Mouse (Mus musculus): ENCODE results near the gene Tnnc2. TPM values are rescaled to one million over a fixed set of nuclear protein-coding genes. Genes with fewer than 3 reads are reported as not detected.
"Not testable (repeated sequence)": the region's sequence is repeated elsewhere in the genome, so short reads cannot be mapped to it uniquely, and the experiment has no call there.

Tnnc2 gene
- polyA plus RNA-seq, 1 experiment from 2014 or later: 6.9 TPM

- no peak overlapping the region for H3K4me3 ChIP-seq (replicated peaks)
- 86% methylated on average over 5 of the region's 5 CpGs for WGBS
These were observed 35.6 kb upstream of the Tnnc2 start for GRCm38 (mm10) chr2:164815348-164815747.

GRCm38 (mm10) chr2:164813557-164813956 lies 33.8 kb upstream of the Tnnc2 start:
- no peaks in the 10 kb centered on the region for H3K27me3 ChIP-seq (replicated peaks)
- H3K27ac ChIP-seq: no peak overlapping the region
- peaks cover 9% of the 10 kb centered on the region for H3K4me1 ChIP-seq (replicated peaks)
- H3K4me3 ChIP-seq (replicated peaks): no peak overlapping the region
- no peaks in the 10 kb centered on the region for H3K36me3 ChIP-seq
- H3K4me2 ChIP-seq (replicated peaks): no peak overlapping the region
- WGBS: 47% methylated on average over 2 of the region's 2 CpGs
- H3K9me3 ChIP-seq: no peaks in the 10 kb centered on the region
- ATAC-seq: peak; percentile 44; the same call in 1 of the 2 replicates
- H3K9ac ChIP-seq: no peak overlapping the region

More at GRCm38 (mm10) chr2:164815348-164815747, 35.6 kb upstream of the Tnnc2 start:
- Histone ChIP-seq H3K27ac (no peak overlapping the region), H3K9ac (no peak overlapping the region), H3K27me3 (replicated peaks) (no peaks in the 10 kb centered on the region), H3K4me1 (replicated peaks) (peaks cover 9% of the 10 kb centered on the region), H3K36me3 (no peaks in the 10 kb centered on the region), H3K4me2 (replicated peaks) (no peak overlapping the region), H3K9me3 (no peaks in the 10 kb centered on the region)
- no peak for ATAC-seq

GRCm38 (mm10) chr2:164806614-164807013 lies 26.8 kb upstream of the Tnnc2 start:
- Histone ChIP-seq H3K36me3 (no peaks in the 10 kb centered on the region), H3K4me3 (replicated peaks) (no peak overlapping the region), H3K9me3 (no peaks in the 10 kb centered on the region), H3K4me2 (replicated peaks) (0 out of 2 replicates have a peak overlapping the region, but pooled peaks have one; percentile 5), H3K9ac (no peak overlapping the region), H3K4me1 (replicated peaks) (peaks cover 15% of the 10 kb centered on the region), H3K27me3 (replicated peaks) (no peaks in the 10 kb centered on the region), H3K27ac (peak overlapping the region; percentile 18; the same call in 1 of the 2 replicates)
- 62% methylated on average over 7 of the region's 7 CpGs for WGBS
- no peak for ATAC-seq

GRCm38 (mm10) chr2:164805332-164805718 lies 25.6 kb upstream of the Tnnc2 start:
- ATAC-seq: peak; percentile 76
- Histone ChIP-seq H3K27me3 (replicated peaks) (no peaks in the 10 kb centered on the region), H3K4me2 (replicated peaks) (peak overlapping the region; percentile 65), H3K4me1 (replicated peaks) (peaks cover 15% of the 10 kb centered on the region), H3K9me3 (no peaks in the 10 kb centered on the region), H3K36me3 (0 out of 2 replicates have a peak, but pooled peaks cover 1% of the 10 kb centered on the region), H3K9ac (peak overlapping the region; percentile 70), H3K4me3 (replicated peaks) (peak overlapping the region; percentile 65), H3K27ac (peak overlapping the region; percentile 83)
- WGBS: under 1% methylated on average over 21 of the region's 21 CpGs

GRCm38 (mm10) chr2:164804533-164805331 lies 25.0 kb upstream of the Tnnc2 start, which contains the start of the genes Acot8 and Zswim3:
Gene Acot8 (minus strand): TSS chr2:164804882.
Gene Zswim3 (plus strand): TSS chr2:164805098.
- Histone ChIP-seq H3K27ac (peak within 1 kb of the TSS; percentile 83), H3K9me3 (no peaks in the 10 kb centered on the region), H3K4me2 (replicated peaks) (peak within 1 kb of the TSS; percentile 65), H3K4me3 (replicated peaks) (peak within 1 kb of the TSS; percentile 65), H3K4me1 (replicated peaks) (peaks cover 15% of the 10 kb centered on the region), H3K27me3 (replicated peaks) (no peaks in the 10 kb centered on the region), H3K9ac (peak within 1 kb of the TSS; percentile 76), H3K36me3 (0 out of 2 replicates have a peak, but pooled peaks cover 4% of the 10 kb centered on the region)
- ATAC-seq: peak; percentile 97
- WGBS: under 1% methylated on average over 47 of the region's 47 CpGs

- H3K4me3 ChIP-seq (replicated peaks): peak overlapping the region; percentile 65
- no peaks in the 10 kb centered on the region for H3K9me3 ChIP-seq
- H3K27ac ChIP-seq: peak overlapping the region; percentile 23; the same call in 1 of the 2 replicates
These were observed 24.1 kb upstream of the Tnnc2 start for GRCm38 (mm10) chr2:164803921-164804313.

GRCm38 (mm10) chr2:164803201-164803920 lies 23.6 kb upstream of the Tnnc2 start:
- Histone ChIP-seq H3K4me1 (replicated peaks) (peaks cover 15% of the 10 kb centered on the region), H3K36me3 (0 out of 2 replicates have a peak, but pooled peaks cover 4% of the 10 kb centered on the region), H3K4me3 (replicated peaks) (peak overlapping the region; percentile 65), H3K27me3 (replicated peaks) (no peaks in the 10 kb centered on the region), H3K9me3 (no peaks in the 10 kb centered on the region), H3K4me2 (replicated peaks) (peak overlapping the region; percentile 65), H3K27ac (peak overlapping the region; percentile 23; the same call in 1 of the 2 replicates), H3K9ac (peak overlapping the region; percentile 76)
- 81% methylated on average over 16 of the region's 16 CpGs for WGBS
- ATAC-seq: no peak

More at GRCm38 (mm10) chr2:164803921-164804313, 24.1 kb upstream of the Tnnc2 start:
- 45% methylated on average over 1 of the region's 1 CpGs for WGBS
- ATAC-seq: no peak
- 0 out of 2 replicates have a peak, but pooled peaks cover 4% of the 10 kb centered on the region for H3K36me3 ChIP-seq
- H3K27me3 ChIP-seq (replicated peaks): no peaks in the 10 kb centered on the region
- H3K9ac ChIP-seq: peak overlapping the region; percentile 76
- H3K4me1 ChIP-seq (replicated peaks): peaks cover 15% of the 10 kb centered on the region
- peak overlapping the region; percentile 65 for H3K4me2 ChIP-seq (replicated peaks)

GRCm38 (mm10) chr2:164800252-164801004 lies 20.7 kb upstream of the Tnnc2 start:
- H3K4me3 ChIP-seq (replicated peaks): no peak overlapping the region
- peaks cover 12% of the 10 kb centered on the region for H3K4me1 ChIP-seq (replicated peaks)
- ATAC-seq: no peak
- 89% methylated on average over 13 of the region's 13 CpGs for WGBS
- peaks cover 13% of the 10 kb centered on the region; the same call in 1 of the 2 replicates for H3K36me3 ChIP-seq
- H3K9me3 ChIP-seq: no peaks in the 10 kb centered on the region
- H3K9ac ChIP-seq: no peak overlapping the region
- no peak overlapping the region for H3K4me2 ChIP-seq (replicated peaks)
- H3K27me3 ChIP-seq (replicated peaks): no peaks in the 10 kb centered on the region
- H3K27ac ChIP-seq: no peak overlapping the region

- H3K27ac ChIP-seq; H3K4me2 ChIP-seq (replicated peaks); H3K4me3 ChIP-seq (replicated peaks); H3K27me3 ChIP-seq (replicated peaks); H3K9ac ChIP-seq; H3K4me1 ChIP-seq (replicated peaks); H3K9me3 ChIP-seq; ATAC-seq: not testable (repeated sequence)
- WGBS: 74% methylated on average over 6 of the region's 6 CpGs
- H3K36me3 ChIP-seq: peaks cover 18% of the 10 kb centered on the region
These were observed 18.8 kb upstream of the Tnnc2 start for GRCm38 (mm10) chr2:164798554-164798953.

GRCm38 (mm10) chr2:164795868-164796267 lies 16.1 kb upstream of the Tnnc2 start:
- H3K27ac ChIP-seq: no peak overlapping the region
- peaks cover 38% of the 10 kb centered on the region for H3K36me3 ChIP-seq
- WGBS: 82% methylated on average over 4 of the region's 4 CpGs
- no peaks in the 10 kb centered on the region for H3K27me3 ChIP-seq (replicated peaks)
- no peak overlapping the region for H3K4me2 ChIP-seq (replicated peaks)
- no peaks in the 10 kb centered on the region for H3K9me3 ChIP-seq
- H3K4me3 ChIP-seq (replicated peaks): no peak overlapping the region
- no peaks in the 10 kb centered on the region for H3K4me1 ChIP-seq (replicated peaks)
- no peak for ATAC-seq
- no peak overlapping the region for H3K9ac ChIP-seq

- no peaks in the 10 kb centered on the region for H3K9me3 ChIP-seq
- no peaks in the 10 kb centered on the region for H3K4me1 ChIP-seq (replicated peaks)
- no peak overlapping the region for H3K27ac ChIP-seq
- H3K36me3 ChIP-seq: peaks cover 39% of the 10 kb centered on the region
- 32% methylated on average over 5 of the region's 5 CpGs for WGBS
- H3K27me3 ChIP-seq (replicated peaks): no peaks in the 10 kb centered on the region
- peak; percentile 52 for ATAC-seq
- H3K4me2 ChIP-seq (replicated peaks): no peak overlapping the region
- H3K4me3 ChIP-seq (replicated peaks): no peak overlapping the region
- H3K9ac ChIP-seq: no peak overlapping the region
These were observed 14.5 kb upstream of the Tnnc2 start for GRCm38 (mm10) chr2:164794293-164794692.

Measured in intestine, embryonic 15.5 days (tissue).